Mouse (Mus musculus): ENCODE data around the gene Kcnj4.
A peak's percentile ranks its signal among the peaks of the same experiment; 100 is the strongest.

Gene Kcnj4

GRCm38 (mm10) chr15:79504707-79505452, at the start of gene Kcnj4:
TSS of gene Kcnj4 (minus strand) at chr15:79505241.
- no peak for DNase-seq (ENCODE audit: low read depth)

GRCm38 (mm10) chr15:79552566-79552965, 47.5 kb upstream of the Kcnj4 start:
- no peak for DNase-seq (ENCODE audit: low read depth)

DNA sequence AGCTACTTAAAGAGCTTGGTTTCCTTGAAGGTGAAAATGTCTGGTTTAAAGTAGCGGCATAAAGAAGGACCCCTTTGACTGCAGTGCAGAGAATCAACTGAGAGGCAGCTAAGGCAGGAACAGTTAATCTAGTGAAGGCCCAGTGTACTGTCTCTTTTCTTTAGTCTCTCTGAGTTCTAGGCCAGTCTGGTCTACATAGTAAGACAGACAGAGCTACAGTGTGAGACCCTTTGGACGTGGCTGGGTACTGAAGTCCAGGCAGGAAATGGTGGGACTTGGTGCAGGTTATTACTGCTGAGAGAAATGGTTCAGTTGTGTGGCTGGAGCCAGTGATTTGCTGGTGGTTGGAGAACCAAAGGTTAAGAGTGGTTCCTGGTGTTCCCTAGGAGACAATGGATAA, 43.2 kb upstream of the Kcnj4 start:
- DNase-seq (ENCODE audit: low read depth) = no peak

GRCm38 (mm10) chr15:79547289-79547820, 42.3 kb upstream of the Kcnj4 start:
- DNase-seq (ENCODE audit: low read depth) = no peak

DNA sequence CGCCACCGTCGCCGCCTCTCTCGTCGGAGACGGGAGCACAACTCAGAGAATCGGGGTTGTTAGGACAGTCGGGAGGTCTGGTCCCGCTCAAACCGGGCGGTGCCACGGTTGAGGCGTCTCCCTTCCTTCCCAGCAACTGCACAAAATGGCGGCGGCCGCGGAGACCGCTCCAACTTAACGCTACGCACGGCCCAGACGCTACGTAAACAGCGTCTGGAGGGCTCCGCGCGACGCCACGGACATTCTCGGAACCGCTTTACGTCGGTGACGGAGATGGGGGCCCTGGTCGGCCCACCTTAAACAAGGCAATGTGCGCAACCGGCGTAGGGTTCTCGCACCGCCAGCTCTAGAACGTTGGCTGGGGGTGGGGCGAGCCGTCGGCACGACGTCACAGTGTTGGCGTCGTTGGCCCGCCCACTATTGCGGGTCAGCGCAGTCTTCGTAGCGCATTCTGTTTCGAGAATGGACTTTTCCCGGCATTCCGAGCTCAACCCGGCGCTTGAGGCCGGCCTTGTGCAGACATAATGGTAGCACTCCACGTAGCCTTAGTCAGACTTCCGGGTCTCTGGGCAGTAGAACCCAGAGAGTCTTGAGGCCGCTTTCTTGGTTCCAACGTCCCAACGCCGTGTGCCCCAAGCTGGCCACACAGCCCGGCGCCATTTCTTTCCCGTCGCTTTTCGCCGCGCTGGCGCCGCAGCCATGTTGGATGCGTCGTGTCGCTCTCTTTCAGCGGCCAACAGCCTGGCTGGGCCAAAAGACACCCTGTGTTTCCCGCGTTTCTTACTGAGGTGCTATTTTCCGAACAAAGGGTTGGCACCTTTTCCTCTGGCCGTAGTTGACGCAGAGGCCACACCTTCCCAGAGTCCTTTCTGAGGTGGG, 41.6 kb upstream of the Kcnj4 start, which contains the start of gene Ddx17:
TSS of gene Ddx17 (minus strand) at position 332 of the 879 bp plus-strand sequence.
- peak; percentile 99 for DNase-seq (ENCODE audit: low read depth)

GRCm38 (mm10) chr15:79545921-79546399, 40.9 kb upstream of the Kcnj4 start:
- DNase-seq (ENCODE audit: low read depth) = peak; percentile 71

DNA sequence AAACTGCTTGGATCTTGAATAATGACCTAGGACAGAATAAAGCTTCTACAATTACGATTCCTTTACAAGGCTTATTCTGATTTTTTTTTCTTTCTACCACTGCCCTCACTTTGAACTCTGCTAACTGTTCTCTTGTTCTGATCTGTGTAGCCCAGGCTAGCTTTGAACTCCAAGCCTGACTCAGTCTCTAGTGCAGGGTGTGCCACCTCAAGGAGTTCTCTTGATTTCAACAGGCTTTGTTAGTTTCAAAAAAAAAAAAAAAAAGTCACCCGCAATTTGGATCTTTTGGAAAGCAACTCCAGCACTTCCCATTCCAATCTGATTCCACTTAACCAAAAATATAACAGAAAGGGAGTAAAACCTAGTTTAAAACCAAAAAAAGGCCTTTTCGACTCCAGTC, 40.5 kb upstream of the Kcnj4 start:
- DNase-seq (ENCODE audit: low read depth) = peak; percentile 44

GRCm38 (mm10) chr15:79543968-79544367, 38.9 kb upstream of the Kcnj4 start:
- no peak for DNase-seq (ENCODE audit: low read depth)

- DNase-seq (ENCODE audit: low read depth) = no peak
Observed at GRCm38 (mm10) chr15:79533796-79534195, 28.8 kb upstream of the Kcnj4 start.

DNA sequence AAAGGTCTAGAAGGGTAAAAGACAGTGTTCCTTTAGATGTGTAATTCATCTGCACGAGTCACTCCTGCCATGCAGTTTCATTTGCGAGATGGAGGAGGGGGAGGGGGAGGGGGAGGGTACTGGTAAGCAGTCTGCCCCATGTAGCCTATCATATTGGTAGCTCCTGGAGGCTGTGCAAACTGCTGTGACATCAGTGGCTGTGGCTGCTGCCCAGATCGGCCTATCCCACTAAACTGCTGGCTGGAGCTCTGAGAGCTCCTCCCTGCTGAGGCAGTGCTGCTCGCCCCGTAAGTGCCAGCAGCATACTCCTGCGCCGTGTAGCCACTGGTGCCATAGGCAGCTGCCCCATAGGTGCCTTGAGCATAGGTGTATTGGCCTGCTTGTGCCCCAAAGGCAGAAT, 24.9 kb upstream of the Kcnj4 start:
- peak; percentile 54 for DNase-seq (ENCODE audit: low read depth)

DNA sequence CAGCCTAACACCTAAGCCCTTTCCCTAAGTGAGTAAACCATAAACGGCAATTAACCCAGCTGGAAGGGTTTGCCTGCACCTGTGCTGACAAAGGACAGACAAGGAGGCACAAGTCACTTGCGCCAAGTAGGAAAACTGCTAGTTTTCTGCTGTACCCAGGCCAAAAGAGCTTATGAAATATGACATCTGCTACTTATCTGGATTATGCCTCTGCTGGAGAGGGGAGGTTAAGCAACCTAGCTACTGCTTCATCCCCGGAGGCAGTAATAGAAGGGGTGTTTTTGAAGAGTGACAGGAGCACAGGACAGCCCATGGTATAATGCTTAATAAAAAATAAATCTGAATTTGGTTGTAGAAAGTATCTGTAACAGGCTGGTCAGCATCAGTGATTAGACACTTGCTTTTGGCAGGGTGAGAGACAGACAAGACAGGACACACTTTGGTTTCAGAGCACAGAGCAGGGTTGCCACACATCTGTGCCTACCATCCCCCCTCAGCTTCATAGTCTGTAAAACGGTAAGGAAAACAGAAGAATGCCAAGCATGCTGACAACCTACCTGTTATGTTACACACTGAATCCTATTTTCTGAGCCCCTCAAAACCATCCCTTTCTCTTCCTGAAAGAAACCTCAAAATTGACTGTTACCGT, 23.1 kb upstream of the Kcnj4 start:
- peak; percentile 62 for DNase-seq (ENCODE audit: low read depth)

- no peak for DNase-seq (ENCODE audit: low read depth)
Observed at GRCm38 (mm10) chr15:79527192-79527591, 22.2 kb upstream of the Kcnj4 start.

DNA sequence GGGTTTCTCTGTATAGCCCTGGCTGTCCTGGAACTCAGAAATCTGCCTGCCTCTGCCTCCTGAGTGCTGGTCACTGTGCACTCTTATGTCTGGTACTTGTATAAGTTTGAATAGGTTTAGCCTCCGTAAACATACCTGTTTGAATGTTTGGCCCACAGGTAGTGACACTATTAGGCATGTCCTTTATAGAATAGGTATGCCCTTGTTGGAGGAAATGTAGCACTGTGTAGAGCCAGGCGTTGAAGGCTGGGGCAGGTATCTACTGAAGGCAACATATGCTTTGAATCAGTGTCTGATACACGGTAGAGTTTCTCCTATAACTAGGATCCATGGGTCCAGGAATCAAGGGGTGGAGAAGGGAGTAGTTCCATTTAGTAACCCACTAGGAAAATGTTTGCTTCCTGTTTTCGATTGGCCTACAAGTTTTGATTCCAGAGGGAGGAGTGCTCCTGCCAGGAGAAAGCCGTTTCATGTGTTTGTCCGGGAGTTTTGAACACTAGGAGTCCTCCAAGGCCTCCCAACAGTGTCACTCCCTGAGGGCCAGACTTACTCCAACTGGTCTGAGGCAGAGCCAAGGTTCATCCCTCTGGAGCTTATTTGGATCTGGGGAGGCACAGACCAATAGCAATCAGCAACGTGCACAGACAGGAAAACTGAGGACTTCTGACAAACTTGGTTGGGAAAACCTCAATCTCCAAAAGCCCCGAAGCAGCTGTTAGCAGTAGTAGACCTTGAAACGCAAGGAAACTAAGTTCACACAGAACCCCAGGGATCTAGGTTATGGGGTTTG, 21.1 kb upstream of the Kcnj4 start:
- DNase-seq (ENCODE audit: low read depth) = peak; percentile 58

DNA sequence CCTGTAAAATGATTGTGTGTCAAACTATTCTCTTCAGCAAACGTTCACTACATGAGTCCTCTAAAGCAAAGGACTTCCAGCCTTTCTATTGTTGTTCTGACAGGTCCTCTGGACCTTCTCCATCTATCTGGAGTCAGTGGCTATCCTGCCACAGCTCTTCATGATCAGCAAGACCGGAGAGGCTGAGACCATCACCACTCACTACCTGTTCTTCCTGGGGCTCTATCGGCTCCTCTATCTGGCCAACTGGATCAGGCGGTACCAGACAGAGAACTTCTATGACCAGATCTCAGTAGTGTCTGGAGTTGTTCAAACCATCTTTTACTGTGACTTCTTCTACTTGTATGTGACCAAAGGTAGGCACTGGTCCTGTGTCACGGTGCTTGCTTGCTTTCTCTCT, 20.5 kb upstream of the Kcnj4 start:
- DNase-seq (ENCODE audit: low read depth) = no peak

DNA sequence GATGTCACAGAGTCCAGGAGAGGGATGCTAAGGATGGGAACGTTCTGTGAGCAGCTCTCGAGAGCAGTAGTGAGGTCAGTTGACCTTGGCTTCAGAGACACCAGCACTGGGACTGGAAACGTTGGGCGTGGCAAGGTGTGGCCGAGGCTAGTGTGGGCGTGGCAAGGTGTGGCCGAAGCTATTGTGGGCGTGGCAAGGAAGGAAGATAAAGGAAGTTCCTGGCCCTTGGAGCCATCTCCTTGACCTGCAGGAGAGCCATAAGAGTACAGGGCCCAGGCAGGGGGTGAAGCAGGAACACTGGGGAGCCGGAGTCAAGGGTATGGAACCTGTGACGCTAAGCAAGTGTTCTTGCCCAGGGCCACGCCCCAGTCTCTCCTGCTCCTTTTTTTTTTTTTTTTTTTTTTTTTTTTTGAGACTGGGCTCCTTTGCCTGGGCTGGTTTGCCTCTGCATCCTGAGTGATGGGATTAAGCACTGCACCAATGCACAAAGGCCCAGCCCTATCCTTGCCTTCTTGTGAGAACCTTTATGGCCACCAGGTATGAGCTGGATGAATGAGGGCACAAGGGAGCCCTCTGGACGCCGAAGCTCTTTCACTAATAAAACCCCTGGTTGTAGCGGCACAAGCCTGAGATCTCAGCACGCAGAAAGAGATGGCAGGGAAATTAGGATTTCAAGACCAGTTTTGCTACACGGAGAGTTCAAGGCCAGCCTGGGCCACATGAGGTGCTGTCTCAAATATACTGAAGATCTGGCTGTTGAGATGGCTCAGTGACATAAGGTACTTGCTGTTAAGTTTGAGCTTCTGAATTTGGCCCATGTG, 14.6 kb upstream of the Kcnj4 start:
- no peak for DNase-seq (ENCODE audit: low read depth)

- DNase-seq (ENCODE audit: low read depth) = no peak
Observed at GRCm38 (mm10) chr15:79518571-79518970, 13.5 kb upstream of the Kcnj4 start.

DNA sequence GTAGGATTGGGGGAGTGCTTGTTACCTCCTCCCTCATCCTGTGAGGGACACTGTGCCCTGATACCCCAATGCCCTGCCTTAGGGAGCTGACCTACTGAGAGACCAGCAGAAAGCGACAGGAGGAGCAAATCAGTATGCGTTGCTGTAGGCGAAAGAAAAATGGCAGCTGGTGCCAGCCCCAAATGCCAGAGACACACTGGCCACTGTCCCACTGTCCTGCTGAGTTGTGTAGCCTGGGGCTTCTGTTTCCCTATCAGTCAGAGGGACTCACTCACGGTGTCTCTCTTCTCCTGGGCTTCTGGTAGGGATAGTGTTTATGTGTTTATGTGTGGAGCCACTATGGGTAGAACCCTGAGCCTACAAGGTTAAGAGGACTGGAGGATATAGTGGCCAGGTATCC, 12.7 kb upstream of the Kcnj4 start:
- no peak for DNase-seq (ENCODE audit: low read depth)

- peak; percentile 95 for DNase-seq (ENCODE audit: low read depth)
Observed at GRCm38 (mm10) chr15:79516171-79517096, 11.4 kb upstream of the Kcnj4 start, which contains the start of gene Kdelr3. TSS of gene Kdelr3 (plus strand) at chr15:79516411.

DNA sequence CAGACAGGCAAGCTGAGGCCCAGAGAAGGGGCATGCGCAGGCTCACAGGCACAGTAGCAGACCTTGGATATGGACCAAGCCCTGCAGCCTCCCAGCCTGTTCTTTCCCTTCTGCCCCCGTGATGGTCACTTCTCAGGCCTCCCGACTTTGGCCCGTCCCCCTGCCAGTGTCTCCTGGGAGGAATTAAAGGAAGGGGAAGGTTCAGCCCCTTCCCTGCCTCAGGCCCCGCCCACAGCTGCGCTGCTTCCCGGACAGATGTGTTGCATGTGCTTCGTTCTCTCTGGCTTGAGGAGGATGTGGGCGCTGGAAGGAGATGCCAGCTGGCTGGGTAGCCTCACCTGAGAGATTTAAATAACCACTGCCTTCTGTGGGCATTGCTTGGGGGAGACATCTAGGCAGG, 8.9 kb upstream of the Kcnj4 start:
- peak; percentile 59 for DNase-seq (ENCODE audit: low read depth)
